Mouse (Mus musculus): ENCODE measurements around the gene Ankrd31. TPM values are rescaled to one million over a fixed set of nuclear protein-coding genes. Genes with fewer than 3 reads are reported as not detected.
"Not testable (repeated sequence)": the region's sequence is repeated elsewhere in the genome, so short reads cannot be mapped to it uniquely, and the experiment has no call there.

The Ankrd31 gene
- polyA plus RNA-seq, 1 experiment from 2014 or later = not detected

GRCm38 (mm10) chr13:96874071-96874470 lies 126.0 kb downstream of the Ankrd31 start:
- Histone ChIP-seq H3K4me3 (no peak overlapping the region), H3K9ac (no peak overlapping the region), H3K4me1 (no peaks in the 10 kb centered on the region), H3K27ac (no peak overlapping the region), H3K36me3 (no peaks in the 10 kb centered on the region), H3K9me3 (no peaks in the 10 kb centered on the region), H3K27me3 (no peaks in the 10 kb centered on the region), H3K4me2 (replicated peaks) (no peak overlapping the region)
- ATAC-seq (ENCODE audit: low FRiP score, low read depth) = no peak

- H3K4me2 ChIP-seq (replicated peaks) = no peak overlapping the region
- H3K27me3 ChIP-seq = no peaks in the 10 kb centered on the region
- H3K9ac ChIP-seq = no peak overlapping the region
- H3K4me1 ChIP-seq = no peaks in the 10 kb centered on the region
- no peaks in the 10 kb centered on the region for H3K9me3 ChIP-seq
- no peak for ATAC-seq (ENCODE audit: low FRiP score, low read depth)
- 76% methylated on average over 12 of the region's 12 CpGs for WGBS
- no peaks in the 10 kb centered on the region for H3K36me3 ChIP-seq
- H3K27ac ChIP-seq = no peak overlapping the region
- no peak overlapping the region for H3K4me3 ChIP-seq
Measured at GRCm38 (mm10) chr13:96878220-96879057, 130.4 kb downstream of the Ankrd31 start.

GRCm38 (mm10) chr13:96884534-96884933 lies 136.5 kb downstream of the Ankrd31 start:
- Histone ChIP-seq H3K4me3 (no peak overlapping the region), H3K4me1 (no peaks in the 10 kb centered on the region), H3K9ac (no peak overlapping the region), H3K9me3 (no peaks in the 10 kb centered on the region), H3K27ac (no peak overlapping the region), H3K4me2 (replicated peaks) (no peak overlapping the region), H3K27me3 (no peaks in the 10 kb centered on the region), H3K36me3 (no peaks in the 10 kb centered on the region)
- no peak for ATAC-seq (ENCODE audit: low FRiP score, low read depth)
- 49% methylated on average over 1 of the region's 1 CpGs for WGBS

GRCm38 (mm10) chr13:96889985-96890384 lies 141.9 kb downstream of the Ankrd31 start:
- H3K4me2 ChIP-seq (replicated peaks) = no peak overlapping the region
- ATAC-seq (ENCODE audit: low FRiP score, low read depth) = no peak
- 45% methylated on average over 2 of the region's 2 CpGs for WGBS

GRCm38 (mm10) chr13:96895144-96895543 lies 147.1 kb downstream of the Ankrd31 start:
- H3K27me3 ChIP-seq = no peaks in the 10 kb centered on the region
- 91% methylated on average over 2 of the region's 2 CpGs for WGBS
- H3K4me3 ChIP-seq = no peak overlapping the region
- H3K4me2 ChIP-seq (replicated peaks) = no peak overlapping the region
- no peaks in the 10 kb centered on the region for H3K36me3 ChIP-seq
- no peak overlapping the region for H3K9ac ChIP-seq
- H3K27ac ChIP-seq = no peak overlapping the region
- H3K4me1 ChIP-seq = no peaks in the 10 kb centered on the region
- no peak for ATAC-seq (ENCODE audit: low FRiP score, low read depth)
- 0 out of 2 replicates have a peak, but pooled peaks cover 4% of the 10 kb centered on the region for H3K9me3 ChIP-seq

More at GRCm38 (mm10) chr13:96889985-96890384, 141.9 kb downstream of the Ankrd31 start:
- Histone ChIP-seq H3K4me3 (no peak overlapping the region), H3K27ac (no peak overlapping the region), H3K9me3 (no peaks in the 10 kb centered on the region), H3K9ac (no peak overlapping the region), H3K36me3 (no peaks in the 10 kb centered on the region), H3K27me3 (no peaks in the 10 kb centered on the region), H3K4me1 (no peaks in the 10 kb centered on the region)

GRCm38 (mm10) chr13:96906717-96907116 lies 158.6 kb downstream of the Ankrd31 start:
- no peaks in the 10 kb centered on the region for H3K4me1 ChIP-seq
- no peak overlapping the region for H3K4me2 ChIP-seq (replicated peaks)
- H3K36me3 ChIP-seq = no peaks in the 10 kb centered on the region
- no peak overlapping the region for H3K4me3 ChIP-seq
- WGBS = 66% methylated on average over 3 of the region's 3 CpGs
- H3K27me3 ChIP-seq = no peaks in the 10 kb centered on the region
- no peak overlapping the region for H3K9ac ChIP-seq
- no peak for ATAC-seq (ENCODE audit: low FRiP score, low read depth)
- no peaks in the 10 kb centered on the region for H3K9me3 ChIP-seq
- no peak overlapping the region for H3K27ac ChIP-seq

- no peak overlapping the region for H3K9ac ChIP-seq
- no peak overlapping the region for H3K27ac ChIP-seq
- ATAC-seq (ENCODE audit: low FRiP score, low read depth) = no peak
- H3K4me1 ChIP-seq = no peaks in the 10 kb centered on the region
- H3K4me2 ChIP-seq (replicated peaks) = no peak overlapping the region
- no peaks in the 10 kb centered on the region for H3K27me3 ChIP-seq
- H3K9me3 ChIP-seq = no peaks in the 10 kb centered on the region
- WGBS = 85% methylated on average over 3 of the region's 3 CpGs
- no peaks in the 10 kb centered on the region for H3K36me3 ChIP-seq
- no peak overlapping the region for H3K4me3 ChIP-seq
Measured at GRCm38 (mm10) chr13:96911202-96911601, 163.1 kb downstream of the Ankrd31 start.

- H3K4me1 ChIP-seq = peaks cover 12% of the 10 kb centered on the region
- H3K27me3 ChIP-seq = peaks cover 23% of the 10 kb centered on the region
- H3K9ac ChIP-seq; H3K4me2 ChIP-seq (replicated peaks); H3K36me3 ChIP-seq; H3K27ac ChIP-seq; H3K9me3 ChIP-seq; H3K4me3 ChIP-seq; ATAC-seq (ENCODE audit: low FRiP score, low read depth): not testable (repeated sequence)
- 88% methylated on average over 4 of the region's 4 CpGs for WGBS
Measured at GRCm38 (mm10) chr13:96923134-96923533, 175.1 kb downstream of the Ankrd31 start.

GRCm38 (mm10) chr13:96923999-96924961 lies 176.2 kb downstream of the Ankrd31 start, which contains the start of gene Gcnt4:
Gene Gcnt4, plus strand, starts transcription at chr13:96924689.
- Histone ChIP-seq H3K27ac (no peak within 1 kb of the TSS), H3K36me3 (no peaks in the 10 kb centered on the region), H3K4me2 (replicated peaks) (peak within 1 kb of the TSS; percentile 98), H3K4me1 (peaks cover 12% of the 10 kb centered on the region), H3K27me3 (peaks cover 23% of the 10 kb centered on the region), H3K4me3 (peak within 1 kb of the TSS; percentile 62), H3K9me3 (no peaks in the 10 kb centered on the region; the same call in 1 of the 2 replicates), H3K9ac (peak within 1 kb of the TSS; percentile 72)
- peak; percentile 77 for ATAC-seq (ENCODE audit: low FRiP score, low read depth)
- WGBS = 11% methylated on average over 55 of the region's 56 CpGs

- Histone ChIP-seq H3K4me2 (replicated peaks) (peak overlapping the region; percentile 98), H3K27ac (no peak overlapping the region), H3K9me3 (no peaks in the 10 kb centered on the region; the same call in 1 of the 2 replicates), H3K4me3 (peak overlapping the region; percentile 62), H3K9ac (peak overlapping the region; percentile 72), H3K4me1 (peaks cover 12% of the 10 kb centered on the region), H3K27me3 (peaks cover 23% of the 10 kb centered on the region), H3K36me3 (no peaks in the 10 kb centered on the region)
- ATAC-seq (ENCODE audit: low FRiP score, low read depth) = peak; percentile 64; the same call in 1 of the 2 replicates
- WGBS = 1% methylated on average over 53 of the region's 53 CpGs
Measured at GRCm38 (mm10) chr13:96924985-96925745, 177.1 kb downstream of the Ankrd31 start.

GRCm38 (mm10) chr13:96925991-96926725 lies 178.1 kb downstream of the Ankrd31 start:
- Histone ChIP-seq H3K27me3 (peaks cover 23% of the 10 kb centered on the region), H3K9me3 (no peaks in the 10 kb centered on the region; the same call in 1 of the 2 replicates), H3K36me3 (no peaks in the 10 kb centered on the region), H3K4me2 (replicated peaks) (peak overlapping the region; percentile 98), H3K27ac (no peak overlapping the region), H3K4me3 (peak overlapping the region; percentile 62; the same call in 1 of the 2 replicates), H3K9ac (no peak overlapping the region), H3K4me1 (peaks cover 12% of the 10 kb centered on the region)
- 30% methylated on average over 10 of the region's 10 CpGs for WGBS
- ATAC-seq (ENCODE audit: low FRiP score, low read depth) = no peak
